Mouse (Mus musculus) T-cell, adult 2 months (primary cell): Measurements from ENCODE around the gene Eif4g1.

Source experiments
- DNase-seq: peaks from one replicate; pipeline ENCODE4 v3.0.0; 2022; ENCODE audit warnings: low spot score

The Eif4g1 gene

DNA sequence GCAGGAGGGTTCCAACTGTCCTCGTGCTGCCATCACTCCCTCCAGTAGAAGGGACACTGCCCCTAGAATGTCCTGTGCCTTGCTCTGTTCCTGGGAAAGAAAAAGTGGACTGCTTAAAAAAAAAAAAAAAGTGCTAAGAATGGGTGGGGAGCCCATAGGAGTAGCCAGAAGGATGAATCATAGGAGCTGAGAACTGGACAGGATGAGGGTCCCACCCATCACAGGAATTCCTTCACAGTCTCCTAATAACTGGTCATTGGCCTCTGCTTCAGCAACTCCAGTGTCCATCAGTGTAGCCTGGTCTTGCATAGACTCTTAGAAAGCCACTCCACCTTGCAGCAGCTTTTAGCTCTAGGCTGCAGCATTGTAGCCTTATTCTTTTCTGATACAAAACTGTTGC is 58.3 kb downstream of the Eif4g1 start:
- DNase-seq: no peak

DNA sequence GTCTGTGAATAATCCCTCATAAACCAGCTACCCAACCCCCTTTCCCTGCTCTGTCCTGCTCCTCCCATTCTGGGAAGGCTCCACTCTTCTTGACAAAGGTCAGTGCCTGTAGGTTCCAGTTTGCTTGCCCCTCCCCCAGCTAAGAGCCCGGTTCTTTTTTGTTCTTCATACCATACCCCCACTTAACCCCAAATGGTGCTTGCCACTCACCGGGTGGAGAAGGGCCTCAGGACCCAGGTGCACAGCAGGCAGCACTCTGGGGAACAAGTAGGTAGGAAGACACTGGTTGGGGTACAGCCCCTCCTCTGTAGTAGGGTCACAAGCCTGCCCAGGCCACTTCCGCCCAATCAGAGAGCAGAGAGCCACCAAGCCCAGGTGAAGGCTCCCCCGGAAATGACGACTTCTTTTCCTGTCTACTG is 62.2 kb downstream of the Eif4g1 start:
- DNase-seq: no peak

DNA sequence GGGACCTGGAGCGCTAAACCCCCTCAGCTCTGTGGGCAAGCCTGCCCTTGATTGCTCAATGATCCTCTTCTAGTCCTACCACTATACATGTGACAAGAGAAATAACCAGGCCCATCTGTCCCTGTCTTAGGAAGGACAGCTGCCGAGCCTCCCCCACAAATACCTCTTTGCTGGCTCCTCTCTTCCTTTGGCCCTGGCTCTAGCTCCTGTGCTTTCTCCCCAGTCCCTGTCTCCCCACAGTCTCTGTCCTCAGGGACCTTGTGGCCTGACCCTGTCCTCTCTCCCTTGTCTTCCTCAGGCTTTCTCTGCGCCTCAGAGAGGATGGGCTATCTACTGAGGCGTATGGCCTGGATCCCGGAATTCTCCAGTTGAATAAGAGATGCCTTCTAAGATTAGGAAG is 63.6 kb downstream of the Eif4g1 start:
- no peak for DNase-seq

DNA sequence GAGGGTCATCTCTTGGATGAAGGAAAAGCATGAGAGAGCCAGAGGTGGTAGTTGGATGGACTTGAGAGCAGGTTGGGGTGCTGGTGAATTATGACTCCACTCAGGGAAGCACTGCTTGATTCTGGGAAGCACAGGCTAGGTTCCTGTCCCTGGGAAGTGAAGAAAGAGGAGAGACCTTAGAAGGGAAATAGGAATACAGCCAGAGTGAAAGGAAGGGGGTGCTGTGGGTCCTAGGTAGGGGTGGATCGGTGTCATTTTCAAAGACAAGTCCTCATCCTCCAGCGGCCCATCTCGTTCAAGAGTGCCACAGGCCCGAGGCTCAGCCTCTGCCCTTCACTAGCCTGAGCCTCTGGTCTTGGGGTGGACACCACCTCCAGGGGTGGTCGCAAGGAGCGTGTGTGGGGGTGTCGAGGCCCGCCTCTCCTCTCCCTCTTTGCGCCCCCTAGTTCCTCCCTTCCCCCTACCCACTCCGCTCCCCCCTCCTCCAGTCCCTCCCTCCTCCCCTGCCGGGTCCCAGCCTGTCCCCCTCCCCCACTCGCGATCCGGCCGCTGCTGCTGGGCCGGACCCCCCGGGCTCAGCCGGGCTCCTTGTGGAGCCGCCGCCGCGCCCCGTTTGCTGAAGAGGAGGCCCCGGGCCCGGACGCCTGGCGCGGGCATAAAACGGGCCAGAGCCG is 64.3 kb downstream of the Eif4g1 start:
- no peak for DNase-seq

DNA sequence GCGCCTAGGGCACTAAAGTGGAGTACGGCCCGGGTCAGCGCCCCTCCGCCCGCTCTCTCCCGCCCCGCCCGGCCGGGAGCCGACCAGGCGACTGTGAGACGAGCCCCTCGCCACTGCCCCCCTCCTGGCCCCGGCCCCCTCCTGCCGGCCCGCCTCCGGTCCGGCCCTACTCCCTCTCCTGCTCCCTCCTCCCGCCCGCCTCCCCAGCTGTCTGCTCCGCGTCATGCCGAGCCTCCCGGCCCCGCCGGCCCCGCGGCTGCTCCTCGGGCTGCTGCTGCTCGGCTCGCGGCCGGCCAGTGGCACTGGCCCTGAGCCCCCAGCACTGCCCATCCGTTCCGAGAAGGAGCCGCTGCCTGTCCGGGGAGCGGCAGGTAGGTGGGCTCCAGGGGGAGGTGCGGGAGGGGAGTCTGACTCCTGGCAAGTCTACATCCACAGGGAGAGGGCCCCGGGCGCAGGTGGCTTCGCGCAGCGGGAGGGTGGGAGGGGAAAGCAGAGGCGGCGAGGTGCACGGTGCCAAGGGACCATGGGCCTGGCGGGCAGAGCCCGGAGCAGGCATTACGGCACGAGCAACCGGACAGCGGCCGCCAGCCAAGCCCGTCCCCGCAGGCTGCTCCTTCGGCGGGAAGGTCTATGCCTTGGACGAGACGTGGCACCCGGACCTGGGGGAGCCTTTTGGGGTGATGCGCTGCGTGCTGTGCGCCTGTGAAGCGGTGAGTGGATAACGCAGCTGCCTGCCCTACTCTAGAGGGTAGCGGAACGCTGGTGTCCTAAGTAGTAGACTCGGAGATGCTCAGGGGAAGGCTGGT is 65.0 kb downstream of the Eif4g1 start, which contains the start of gene Chrd:
Chrd (plus strand) TSS at position 203 of the 806 bp plus-strand sequence.
- DNase-seq: no peak

DNA sequence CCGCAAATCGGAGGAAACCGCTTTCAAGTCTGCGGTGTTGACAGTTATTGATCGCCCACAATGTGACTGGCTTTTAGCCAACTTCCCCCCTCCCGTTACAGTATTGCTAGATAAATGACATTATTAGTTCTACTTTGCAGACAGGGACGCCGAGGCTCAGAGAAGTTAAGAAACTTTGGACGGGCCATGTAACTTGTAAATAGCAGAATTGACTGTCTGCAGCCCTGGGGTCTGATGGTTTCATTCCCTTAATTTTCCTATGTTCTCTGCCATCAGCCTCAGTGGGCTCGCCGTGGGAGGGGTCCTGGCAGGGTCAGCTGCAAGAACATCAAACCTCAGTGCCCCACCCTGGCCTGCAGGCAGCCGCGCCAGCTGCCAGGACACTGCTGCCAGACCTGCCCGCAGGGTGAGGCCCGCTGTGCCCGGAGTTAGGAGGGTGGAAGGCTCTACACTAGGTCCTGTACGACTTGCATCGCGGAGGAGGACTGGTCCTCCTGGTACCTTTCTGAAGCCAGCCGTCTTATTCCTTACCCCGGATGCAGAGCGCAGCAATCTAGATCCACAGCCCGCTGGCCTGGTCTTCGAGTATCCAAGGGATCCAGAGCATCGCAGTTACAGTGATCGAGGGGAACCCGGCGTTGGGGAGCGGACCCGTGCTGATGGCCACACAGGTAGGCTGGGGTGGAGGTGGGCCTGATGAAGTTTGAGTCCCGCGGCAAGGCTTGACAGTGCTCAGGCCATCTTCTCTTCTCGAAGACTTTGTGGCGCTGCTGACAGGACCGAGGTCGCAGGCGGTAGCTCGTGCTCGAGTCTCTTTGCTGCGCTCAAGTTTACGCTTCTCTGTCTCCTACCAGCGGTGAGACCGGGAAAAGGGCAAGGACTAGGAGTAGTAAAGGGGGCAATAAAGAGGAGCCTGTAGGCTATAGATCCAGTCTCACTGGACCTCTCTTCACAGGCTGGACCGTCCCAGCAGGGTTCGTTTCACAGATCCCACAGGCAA is 65.9 kb downstream of the Eif4g1 start, which contains the start of gene Thpo:
Thpo (minus strand) TSS at position 781 of the 1,000 bp plus-strand sequence.
- no peak for DNase-seq

DNA sequence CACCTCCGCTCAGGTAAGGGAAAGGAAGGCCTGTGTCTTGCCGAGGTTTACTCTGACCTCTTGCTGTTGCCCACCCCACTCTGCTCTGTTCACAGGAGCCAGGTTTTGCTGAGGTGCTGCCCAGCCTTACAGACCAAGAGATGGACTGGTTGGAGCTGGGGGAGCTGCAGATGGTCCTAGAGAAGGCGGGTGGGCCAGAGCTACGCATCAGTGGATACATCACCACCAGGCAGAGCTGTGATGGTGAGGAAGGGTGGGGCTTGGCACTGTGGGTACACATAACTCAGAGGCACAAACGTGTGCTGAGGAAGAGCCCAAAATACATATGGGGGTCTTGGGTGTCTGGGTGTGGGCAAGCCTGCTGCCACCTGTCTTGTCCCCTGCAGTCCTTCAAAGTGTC is 67.5 kb downstream of the Eif4g1 start:
- no peak for DNase-seq

DNA sequence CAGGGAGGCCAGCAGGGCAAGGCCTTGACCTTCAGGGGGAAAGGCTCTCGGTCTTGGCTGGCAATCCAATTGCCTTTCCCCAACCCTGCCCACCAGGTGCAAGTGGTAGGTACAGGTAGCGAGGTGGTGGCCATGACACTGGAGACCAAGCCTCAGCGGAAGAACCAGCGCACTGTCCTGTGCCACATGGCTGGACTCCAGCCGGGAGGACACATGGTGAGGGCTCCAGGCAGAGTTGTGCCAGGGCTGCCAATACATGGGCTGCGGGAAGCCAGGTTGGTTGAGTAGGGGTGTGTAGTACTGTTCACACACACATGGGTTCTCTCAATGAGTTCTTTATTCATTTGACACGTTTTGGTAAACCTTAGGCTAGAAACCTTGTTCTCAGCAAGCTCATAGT is 68.1 kb downstream of the Eif4g1 start:
- DNase-seq: no peak

DNA sequence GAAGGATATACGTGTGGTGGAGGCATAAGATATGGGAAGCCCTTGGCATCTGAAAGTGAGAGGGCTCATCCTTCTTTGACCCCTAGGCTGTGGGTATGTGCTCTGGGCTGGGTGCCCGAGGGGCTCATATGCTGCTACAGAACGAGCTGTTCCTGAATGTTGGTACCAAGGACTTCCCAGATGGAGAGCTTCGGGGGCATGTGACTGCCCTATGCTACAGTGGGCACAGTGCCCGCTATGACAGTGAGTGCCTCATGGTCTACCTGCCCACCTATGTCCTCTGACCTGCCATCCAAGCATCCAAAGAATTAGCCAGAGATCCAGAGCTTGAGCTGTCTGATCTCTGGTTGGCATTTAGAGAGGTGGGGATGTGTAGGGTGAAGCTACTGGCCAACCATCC is 68.7 kb downstream of the Eif4g1 start:
- DNase-seq: no peak

DNA sequence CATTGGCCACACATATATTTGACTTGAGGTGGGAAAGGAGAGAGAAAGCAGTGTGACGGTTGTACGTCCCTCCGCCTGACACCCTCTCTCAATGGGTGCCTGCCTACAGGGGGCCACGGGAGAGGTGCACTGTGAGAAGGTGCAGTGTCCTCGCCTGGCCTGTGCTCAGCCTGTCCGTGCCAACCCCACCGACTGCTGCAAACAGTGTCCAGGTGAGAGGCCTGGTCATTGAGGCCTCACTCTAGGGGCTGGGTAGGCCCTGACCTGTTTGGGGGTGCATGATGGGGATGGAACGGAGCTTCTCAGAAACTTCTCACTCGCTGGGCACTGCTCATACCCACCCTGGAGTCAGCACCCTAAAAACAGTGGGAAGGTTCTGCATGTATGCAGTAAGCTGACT is 71.7 kb downstream of the Eif4g1 start:
- DNase-seq: no peak
